Mouse (Mus musculus) spleen, postnatal 36 days (tissue): ENCODE results near the gene Adam19.

Source experiments
- DNase-seq, 2 experiments: peaks; one replicate each; pipeline ENCODE4 v3.0.0; 2022; ENCODE audit warnings: low spot score in 2 of 2, mixed read lengths in 1 of 2

Adam19 gene

DNA sequence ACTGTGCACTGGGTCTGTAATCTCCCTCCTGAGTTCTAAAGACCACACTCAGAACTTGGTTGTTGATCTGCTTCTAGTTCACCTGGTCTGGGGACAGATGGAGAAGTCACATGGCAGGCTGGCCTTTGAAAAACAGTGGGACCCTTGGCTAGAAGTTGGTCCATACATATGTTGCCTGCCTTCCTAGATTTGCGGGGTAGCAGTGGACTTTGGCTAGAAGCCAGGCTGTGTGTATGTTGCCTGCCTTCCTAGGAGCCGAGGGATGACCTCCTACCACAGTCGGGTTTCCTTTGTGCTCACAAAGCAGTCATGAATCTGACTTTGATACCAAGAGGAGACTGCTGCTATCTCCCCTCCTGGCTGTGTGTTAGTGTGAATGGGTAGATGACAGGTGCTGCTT lies 41.3 kb downstream of the Adam19 start:
- DNase-seq = no peak

DNA sequence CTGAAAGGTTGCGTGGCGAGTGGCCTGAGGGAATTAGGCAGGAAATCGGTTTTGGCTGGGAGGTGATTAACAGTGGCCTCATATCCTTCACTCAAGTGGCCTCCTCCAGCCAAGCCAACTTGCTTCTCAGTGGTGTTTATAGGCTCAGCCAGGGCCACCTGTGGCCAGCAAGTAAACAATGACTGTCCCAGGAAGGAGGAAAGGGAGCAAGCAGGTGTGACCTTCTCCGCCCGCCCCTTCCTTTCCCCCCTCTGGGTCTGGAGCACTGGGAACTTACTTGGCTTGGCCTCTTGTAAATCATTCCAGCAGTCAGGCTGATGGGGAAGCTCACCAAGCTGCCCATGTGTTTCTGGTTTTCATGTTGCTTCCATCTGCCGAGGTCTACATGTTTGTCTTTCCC lies 46.3 kb downstream of the Adam19 start:
- no peak for DNase-seq

DNA sequence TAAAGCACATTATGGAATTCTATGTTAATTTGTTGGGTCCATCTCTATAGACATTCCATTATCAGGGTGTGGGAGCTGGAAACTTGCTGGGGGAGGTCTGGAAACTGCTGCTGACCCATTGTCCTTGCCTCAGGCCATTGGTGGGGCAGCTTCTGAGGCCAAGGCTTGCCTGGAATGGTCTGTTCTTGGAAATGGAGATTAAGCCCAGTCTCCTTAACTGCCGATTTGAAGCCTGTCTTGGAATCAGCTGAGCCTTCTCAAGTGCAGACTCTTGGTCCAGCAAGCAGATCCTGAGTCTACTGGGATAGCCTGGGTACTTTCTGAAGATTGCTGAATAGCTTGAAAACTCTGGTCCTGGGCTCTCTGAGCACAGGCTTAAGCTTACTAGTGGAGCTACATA lies 51.3 kb downstream of the Adam19 start:
- no peak for DNase-seq

DNA sequence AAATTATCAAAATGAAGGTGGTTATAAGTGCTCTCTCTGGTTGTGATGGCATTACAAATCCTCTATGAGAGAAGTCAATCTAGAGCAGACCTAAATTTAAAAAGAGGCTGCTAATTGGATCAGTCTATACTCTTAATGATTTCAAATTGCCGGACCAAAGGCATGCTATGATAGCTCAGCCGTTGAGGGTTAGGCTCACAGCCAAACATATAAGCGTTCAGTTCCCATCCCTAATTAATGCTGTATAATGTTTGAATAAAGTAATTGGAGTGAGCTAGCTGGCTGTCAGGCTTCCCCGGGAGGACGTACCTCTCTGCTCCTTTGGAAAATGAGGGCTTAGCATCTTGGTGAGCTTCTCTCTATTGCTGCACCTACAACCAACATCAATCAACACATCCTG lies 53.4 kb downstream of the Adam19 start:
- DNase-seq = no peak

DNA sequence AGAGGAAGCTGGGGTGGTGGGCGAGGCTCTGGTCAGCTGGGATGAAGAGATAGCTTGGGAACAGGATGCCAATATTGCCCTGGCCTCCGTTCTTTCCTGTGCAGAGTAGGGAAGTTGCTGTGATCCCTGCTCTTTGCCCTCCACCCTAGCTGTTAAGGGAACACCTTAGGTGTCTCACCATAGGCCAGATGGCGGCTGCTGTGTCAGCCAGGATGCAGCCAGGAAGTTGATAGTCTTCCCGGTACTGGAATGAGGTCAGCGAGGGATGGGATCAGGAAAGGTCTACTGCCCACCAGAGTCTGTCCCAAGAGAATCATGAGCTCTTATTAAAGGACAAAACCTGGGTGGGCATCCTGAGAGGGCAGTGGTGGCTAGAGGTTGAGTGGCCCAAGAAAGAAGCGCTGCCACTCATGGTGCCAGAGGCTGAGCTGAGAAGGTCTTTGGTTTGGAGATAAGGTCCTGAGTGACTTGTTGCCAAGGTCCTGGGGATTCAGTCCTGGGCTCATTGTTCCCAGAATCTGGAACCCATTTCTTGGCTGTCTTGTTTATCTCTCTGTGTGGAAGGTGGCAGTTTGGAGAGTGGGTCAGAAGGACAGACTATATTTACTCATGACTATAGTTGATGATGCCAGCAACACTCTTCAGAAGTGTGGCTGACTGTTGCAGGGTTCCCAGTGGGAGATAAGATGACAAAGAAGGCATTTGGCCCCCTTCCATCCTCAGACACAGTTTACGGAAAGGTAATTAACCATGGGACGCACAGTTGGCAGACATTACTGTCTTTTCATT lies 54.6 kb downstream of the Adam19 start:
- no peak for DNase-seq

DNA sequence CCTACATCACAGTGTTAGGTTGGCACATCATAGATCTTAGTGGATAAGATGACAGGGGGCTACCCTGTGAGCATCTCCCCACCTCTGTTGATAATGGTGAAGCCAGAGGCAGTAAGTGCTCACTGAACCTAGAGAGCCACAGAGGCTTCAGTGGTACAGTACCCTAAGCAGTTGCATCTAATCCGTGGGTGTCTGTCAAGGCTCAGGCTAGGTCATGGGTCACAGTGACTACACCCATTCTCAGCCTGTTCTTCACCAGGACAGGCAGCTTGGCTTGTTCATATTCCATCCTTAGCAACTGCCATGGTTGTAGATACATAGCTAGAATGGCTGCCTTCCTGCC lies 55.1 kb downstream of the Adam19 start:
- DNase-seq = no peak

DNA sequence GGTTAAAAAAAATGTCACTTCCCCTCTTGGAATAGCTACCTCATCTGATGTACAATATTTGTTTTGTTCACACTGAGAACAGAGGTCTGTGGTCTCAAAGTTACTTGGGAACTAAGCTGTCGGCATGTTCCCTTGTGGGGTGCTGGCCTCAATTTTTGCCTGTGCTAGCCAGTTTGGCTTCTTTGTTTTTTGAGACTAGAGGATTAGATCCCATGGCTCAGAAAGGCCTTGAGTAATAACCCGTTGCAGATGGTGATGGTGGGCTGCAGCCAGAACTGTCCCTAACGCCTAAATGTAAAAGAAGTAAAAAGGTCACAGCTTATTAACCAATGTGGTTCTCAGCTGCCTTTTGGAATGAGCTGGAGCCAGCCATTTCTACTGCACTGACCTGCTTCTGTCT lies 57.4 kb downstream of the Adam19 start:
- no peak for DNase-seq

DNA sequence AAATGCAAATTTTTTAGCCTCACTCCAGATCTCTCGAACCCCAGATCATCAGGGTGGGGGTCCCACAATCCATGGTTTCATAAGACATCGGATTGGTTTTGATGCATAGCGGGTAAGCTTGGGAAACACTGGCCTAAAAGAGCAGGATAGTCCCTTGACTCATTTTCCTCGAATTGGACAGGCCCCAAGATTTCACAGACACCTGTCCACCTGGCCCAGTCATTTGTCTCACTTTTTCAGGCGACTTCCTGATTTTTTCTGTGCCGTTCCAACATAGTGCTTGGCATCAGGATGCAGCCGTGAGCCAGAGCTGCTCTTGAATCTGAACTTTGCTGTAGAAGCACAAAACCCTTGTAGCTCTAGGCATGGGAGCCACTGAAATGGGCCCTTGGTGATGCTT lies 58.4 kb downstream of the Adam19 start:
- no peak for DNase-seq

DNA sequence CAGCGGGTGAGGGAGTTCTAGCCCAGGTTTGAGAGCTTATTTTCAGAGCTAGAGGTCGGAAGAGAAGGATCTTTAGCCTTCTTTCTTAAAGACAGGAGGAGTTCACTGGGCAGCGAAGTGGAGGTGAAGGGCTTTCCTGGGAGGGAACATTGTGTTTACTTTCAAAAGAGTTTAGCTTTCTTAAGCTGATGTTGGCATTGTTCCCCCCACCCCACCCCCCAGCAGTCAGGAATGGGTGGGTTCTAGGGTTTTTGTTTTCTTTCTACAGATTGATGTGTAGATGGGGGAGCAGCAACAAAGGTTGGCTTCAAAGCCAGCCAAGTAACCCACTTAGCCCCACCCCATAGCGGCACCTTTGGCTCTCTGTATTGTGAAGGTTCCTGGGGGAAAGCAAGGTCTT lies 59.2 kb downstream of the Adam19 start:
- no peak for DNase-seq

DNA sequence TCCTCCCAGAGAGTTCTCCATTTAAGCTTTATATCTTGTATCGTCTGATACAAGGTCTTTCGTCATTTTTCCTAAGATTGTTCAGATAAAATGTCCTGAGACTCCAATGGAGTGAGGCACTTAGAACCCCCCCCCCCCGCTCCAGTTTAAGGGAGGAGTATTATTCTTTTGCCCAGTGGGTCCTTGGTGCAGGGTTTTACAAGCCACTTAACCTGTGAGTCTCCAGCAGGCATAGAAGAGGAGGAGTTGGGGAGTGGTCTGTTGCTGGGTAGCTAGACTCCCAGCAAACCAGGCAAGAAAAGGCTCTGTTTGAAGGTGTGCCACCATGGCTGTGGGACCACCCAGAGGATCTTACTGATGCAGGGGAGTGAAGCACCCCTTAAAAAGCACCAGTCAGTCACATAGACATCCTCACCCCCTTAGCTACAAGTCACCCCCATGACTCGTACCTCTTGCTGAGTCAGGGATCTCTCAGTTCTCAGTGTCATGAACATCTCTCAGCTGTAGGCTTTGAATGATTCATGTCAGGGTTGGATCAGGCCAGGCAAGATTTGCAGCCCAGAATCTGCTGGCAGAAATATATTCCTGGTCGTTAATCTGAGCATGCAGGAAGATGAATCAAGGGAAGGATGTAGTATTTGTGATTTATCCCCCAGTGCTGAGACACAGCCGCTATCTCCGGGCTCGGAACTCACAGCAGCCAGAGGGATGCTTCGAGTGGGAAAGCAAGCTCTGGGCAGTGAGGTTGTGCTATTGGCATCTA lies 59.8 kb downstream of the Adam19 start:
- DNase-seq = no peak

DNA sequence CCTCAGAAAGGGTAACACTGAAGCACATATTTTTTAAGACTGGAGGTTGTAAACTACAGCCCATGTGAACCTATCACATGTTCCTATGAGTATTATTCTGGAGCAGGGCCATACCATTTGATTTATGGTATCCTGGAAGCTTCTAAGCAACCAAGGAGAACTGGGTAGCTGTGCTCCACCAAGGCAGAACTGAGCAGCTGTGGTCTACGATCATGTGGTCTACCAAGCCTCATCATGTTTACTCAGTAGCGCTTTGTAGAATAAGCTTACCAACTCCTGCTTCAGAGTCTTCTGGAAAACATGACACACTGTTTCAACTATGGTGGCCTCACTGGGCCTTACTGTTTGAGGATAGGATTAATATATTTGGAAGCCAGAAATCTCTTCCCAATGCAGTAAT lies 60.7 kb downstream of the Adam19 start:
- DNase-seq = peak; percentile 37 to 41

DNA sequence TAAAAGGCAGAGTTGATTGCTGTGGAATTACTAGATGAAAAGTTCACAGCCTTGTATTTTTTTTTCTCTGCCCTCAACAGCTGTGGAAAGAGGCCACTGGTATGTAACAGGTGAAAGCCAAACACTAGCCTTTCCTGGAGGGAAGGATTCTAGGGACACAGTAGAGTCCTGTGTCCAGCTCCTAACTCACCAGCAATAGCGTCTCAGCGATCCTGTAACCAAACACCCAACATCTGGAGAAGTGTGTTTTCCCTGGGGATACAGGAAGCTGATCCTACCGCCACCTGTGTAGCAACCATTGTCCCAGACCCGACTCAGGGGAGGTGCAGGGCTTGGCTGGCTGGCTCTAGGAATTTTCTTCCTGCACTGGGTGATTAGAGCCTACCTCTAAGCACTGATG lies 63.8 kb downstream of the Adam19 start:
- no peak for DNase-seq

DNA sequence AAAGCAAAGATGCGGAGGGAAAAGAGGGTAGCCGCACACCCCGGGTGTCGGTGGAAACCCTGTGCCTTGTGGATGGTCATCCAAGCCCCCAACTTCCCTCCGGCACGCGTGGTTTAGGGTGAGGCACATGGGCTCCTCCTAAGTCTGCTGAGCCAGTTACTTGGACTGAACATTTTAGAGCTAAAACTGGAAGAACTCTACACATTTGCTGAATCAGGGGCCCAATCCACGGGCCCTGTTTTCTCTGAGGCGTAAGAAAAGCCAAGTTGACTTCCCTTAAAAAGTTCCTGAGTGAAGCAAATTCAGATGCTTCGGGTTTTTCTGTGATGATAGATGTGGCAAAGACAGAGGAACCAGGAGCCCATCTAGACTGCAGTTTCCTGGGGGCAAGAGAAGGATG lies 64.3 kb downstream of the Adam19 start:
- DNase-seq = no peak

DNA sequence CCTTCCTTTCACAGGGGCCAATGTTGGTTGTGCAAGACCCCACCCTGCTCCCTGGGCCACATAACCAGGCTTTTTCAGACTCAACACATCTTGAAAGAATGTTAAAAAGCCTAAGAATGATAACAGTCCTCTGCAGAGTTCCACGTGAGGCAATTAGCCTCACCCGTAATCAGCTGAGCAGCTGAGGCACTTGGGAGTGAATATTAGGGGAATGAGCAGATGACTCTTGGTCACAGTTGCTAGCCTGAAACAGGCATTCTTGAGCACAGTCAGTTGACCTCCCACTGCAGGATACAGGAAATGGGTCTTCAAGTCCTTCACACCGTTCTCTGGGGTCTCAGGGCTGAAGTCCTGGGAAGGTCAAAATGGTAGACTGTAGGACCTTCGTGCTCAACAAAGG lies 65.9 kb downstream of the Adam19 start:
- no peak for DNase-seq

DNA sequence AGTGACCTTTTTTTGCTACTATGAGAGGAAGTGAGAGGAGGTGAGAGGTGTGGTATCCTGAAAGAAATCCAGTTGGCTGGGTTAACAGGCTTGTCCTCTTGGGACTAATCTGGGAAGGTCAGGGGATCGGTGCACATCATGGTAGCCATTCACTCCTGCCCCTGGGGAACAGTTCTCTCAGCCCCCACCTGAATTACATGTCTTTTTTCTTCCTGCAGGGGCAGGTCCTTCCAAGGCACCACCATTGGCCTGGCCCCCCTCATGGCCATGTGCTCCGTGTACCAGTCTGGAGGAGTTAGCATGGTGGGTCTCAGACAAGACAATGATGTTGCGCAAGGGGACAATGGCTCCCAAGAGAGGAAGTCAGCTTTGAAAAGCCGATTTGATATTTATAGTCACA lies 67.1 kb downstream of the Adam19 start:
- DNase-seq = no peak

DNA sequence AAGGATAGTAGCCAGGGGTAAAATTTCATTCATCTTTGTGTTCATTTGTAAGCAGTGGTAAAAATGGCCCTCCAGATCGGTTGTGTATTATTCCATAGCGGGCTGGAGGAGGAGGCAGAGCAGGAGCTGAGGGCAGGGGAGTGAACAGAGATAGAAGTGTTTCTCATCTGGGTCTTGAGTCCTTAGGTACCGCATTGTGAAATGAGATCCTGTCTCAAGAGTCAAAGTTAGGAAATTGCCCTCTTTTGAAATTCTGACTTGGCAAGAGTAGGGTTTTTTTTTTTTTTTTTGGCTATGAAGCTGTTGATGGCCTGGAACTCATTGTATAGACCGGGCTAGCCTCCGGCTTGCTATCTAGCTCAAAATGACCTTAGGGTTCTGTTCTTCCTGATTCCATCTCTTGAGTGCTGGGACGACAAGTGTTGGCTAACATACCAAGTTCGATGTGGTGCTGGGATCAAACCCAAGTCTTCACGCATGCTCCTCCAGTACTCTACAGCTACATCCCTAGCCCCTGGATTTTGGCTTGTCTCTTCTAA lies 67.6 kb downstream of the Adam19 start:
- DNase-seq = no peak

DNA sequence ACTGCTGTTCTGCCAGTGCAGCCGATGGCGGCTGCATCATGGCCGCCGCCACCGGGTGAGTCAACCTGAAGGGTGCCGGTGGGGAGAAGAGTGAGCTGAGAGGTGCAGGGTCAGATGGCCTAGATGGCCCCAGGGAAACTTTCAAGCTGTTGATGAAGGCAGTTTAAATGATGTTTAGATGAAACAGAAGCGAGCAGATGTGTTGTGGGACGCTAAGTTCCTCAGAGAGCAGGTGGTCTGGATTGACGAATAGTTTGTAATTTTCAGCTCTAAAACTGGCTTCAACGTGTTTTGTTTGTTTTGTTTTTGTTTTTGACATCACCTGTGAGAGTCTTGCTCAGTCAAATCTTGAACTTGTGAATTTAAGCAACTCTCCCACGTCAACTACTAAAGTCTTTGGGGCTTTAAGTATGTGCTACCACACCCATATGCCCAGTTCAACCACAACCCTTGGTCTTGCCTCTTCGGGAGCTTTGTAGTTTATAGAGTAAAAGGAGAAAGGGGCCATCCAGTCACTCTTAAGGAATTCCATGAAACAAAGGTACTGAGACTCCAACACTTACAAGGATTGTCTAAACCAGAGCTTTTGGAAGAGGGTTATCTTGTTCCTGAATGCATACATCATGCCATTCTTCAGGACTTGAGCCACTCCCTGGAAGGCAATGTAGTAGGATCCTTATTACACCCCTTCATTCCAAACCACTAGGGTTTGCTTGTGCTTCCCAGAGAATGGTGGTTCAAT lies 69.5 kb downstream of the Adam19 start:
- no peak for DNase-seq

DNA sequence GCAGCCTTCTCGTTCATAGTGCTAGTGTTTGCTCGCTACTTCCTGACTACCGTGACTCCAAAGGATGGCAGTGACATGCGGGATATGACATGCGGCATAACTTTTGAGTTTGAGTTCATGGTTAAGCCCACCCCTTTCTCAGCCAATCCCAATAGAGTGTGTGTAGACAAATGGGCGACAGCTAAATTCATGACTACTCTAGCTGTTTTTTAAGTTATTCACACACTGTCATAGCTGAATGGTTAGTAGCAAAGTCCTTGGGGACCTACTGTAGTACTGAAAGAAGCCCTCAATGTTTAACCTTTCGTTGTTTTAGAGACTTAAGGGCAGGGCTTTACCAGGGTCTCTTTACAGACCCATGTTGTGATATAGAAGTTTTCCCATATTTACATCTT lies 70.0 kb downstream of the Adam19 start:
- DNase-seq = peak; percentile 45 to 65

DNA sequence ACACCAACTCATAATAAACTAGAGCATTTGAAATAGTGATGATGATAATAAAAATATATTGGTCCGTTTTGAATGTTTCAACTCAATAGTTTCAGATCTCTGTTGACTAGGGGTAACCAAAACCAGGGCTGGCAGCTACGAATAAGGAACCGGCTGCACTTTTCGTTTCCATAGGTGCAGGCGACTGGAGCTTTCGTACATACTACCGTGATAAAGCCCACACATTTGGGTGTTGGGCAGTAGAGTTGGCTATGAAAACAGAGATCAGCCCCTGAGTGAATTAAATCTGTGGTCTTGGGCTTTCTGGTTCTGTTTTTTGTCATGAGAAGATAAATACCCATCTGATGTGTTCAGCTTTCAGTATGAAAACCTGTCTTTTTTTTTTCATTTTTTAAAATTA lies 70.5 kb downstream of the Adam19 start:
- DNase-seq = peak; percentile 49 to 57

DNA sequence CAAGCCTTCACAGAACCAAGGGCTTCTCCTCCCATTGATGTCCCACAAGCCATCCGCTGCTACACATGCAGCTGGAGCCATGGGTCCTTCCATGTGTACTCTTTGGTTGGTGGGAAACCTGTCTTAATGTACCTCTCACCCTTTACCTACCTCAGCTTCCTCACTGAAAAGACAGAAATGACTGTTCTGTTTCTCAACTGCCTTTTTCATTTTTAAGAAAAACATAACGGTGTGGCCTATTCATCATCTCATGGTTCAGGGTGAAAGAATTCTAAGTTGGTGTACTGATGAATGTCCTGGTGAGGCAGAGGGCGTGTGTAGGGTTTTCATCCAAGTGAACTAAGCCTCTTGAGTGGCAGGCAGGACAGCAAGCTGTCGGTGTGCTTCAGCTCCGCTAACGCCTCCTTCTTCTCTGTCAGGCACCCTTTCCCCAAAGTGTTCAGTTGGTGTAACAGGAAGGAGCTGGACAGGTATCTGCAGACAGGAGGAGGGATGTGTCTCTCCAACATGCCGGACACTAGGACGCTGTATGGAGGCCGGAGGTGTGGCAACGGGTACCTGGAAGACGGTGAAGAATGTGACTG lies 71.1 kb downstream of the Adam19 start:
- no peak for DNase-seq

DNA sequence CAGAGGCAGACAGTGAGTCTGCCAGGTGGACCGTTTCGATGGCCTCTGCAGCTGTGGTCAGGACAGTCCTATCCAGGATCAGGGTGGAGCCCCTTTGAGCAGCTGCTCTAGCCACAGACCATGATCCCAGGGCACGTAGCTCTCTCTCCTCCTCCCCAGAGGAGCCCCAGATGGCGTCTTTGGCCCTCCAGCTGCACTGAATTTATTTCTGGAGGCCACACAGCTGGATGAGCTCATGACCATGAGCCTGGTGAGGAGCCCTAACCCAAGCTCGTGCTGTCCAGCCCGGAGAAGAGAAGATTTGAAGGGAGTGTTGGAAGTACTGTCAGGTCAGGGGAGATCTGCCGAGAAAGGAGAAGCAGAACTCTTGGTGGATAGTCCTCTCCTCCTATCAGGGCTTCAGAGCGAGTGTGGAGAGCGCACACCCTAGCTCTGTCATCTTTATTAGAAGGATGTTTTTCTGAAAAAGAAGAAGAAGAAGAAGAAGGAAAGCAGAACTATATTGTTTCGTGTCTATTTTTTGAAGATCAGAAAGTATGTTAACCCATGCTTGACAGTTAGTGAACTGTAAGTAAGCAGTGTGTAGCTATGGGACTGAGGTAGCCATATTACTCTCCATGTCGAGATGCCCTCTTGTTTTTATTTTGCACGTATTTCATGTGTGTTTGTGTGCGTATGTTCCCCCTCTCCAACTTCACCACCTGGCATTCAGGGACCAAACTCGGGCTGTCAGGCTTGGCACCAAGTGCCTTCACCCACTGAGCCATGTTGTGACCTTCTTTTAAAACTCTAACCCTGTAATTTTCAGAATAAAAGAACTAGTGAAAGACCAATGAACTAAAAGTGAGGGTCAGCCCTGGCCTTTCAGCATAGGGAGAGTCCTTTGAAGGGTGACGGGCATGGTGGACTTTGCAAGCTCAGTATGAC lies 72.1 kb downstream of the Adam19 start:
- DNase-seq = peak; percentile 75 to 80
